Mouse (Mus musculus) olfactory bulb, adult 2 months (tissue): Measurements from ENCODE around the gene Cdk5rap2.

Source experiments
- CTCF ChIP-seq: fragments of 200-500 bp; IDR thresholded peaks from 2 replicates; pipeline ENCODE4 v1.5.1; 2012; ENCODE audit warnings: low read depth, mild to moderate bottlenecking, low read length, moderate library complexity; ENCODE audit not compliant: insufficient read depth
- POLR2A ChIP-seq: fragments of 200-500 bp; IDR thresholded peaks from 2 replicates; pipeline ENCODE4 v1.6.1; 2012; ENCODE audit warnings: mild to moderate bottlenecking, low read depth, low read length, moderate library complexity; ENCODE audit not compliant: insufficient read depth

GRCm38 (mm10) chr4:70420202-70420601 lies 10.0 kb upstream of the Cdk5rap2 start:
- TF ChIP-seq CTCF = no peak
- TF ChIP-seq POLR2A = no peak
